Mouse (Mus musculus): ENCODE measurements around the gene Best1. TPM values are rescaled to one million over a fixed set of nuclear protein-coding genes. Genes with fewer than 3 reads are reported as not detected.

Gene Best1
- polyA plus RNA-seq, 1 experiment from 2014 or later = 1.1 TPM

GRCm38 (mm10) chr19:10000330-10000729, 1.1 kb downstream of the Best1 start:
- Histone ChIP-seq H3K4me3 (no peak overlapping the region), H3K36me3 (no peaks in the 10 kb centered on the region), H3K9ac (no peak overlapping the region), H3K27ac (no peak overlapping the region), H3K9me3 (no peaks in the 10 kb centered on the region), H3K27me3 (no peaks in the 10 kb centered on the region), H3K4me2 (no peak overlapping the region), H3K4me1 (0 out of 2 replicates have a peak, but pooled peaks cover 3% of the 10 kb centered on the region)
- ATAC-seq (ENCODE audit: borderline replicate concordance, extremely low read depth, low FRiP score, low TSS enrichment) = no peak
- 14% methylated on average over 3 of the region's 3 CpGs for WGBS

- 56% methylated on average over 13 of the region's 13 CpGs for WGBS
- Histone ChIP-seq H3K27ac (no peak overlapping the region), H3K4me3 (no peak overlapping the region), H3K4me1 (0 out of 2 replicates have a peak, but pooled peaks cover 3% of the 10 kb centered on the region), H3K27me3 (no peaks in the 10 kb centered on the region), H3K36me3 (no peaks in the 10 kb centered on the region), H3K9me3 (no peaks in the 10 kb centered on the region), H3K4me2 (no peak overlapping the region), H3K9ac (no peak overlapping the region)
- no peak for ATAC-seq (ENCODE audit: borderline replicate concordance, extremely low read depth, low FRiP score, low TSS enrichment)
Measured at GRCm38 (mm10) chr19:9998736-9999486, 2.5 kb downstream of the Best1 start.

GRCm38 (mm10) chr19:9998063-9998416, 3.4 kb downstream of the Best1 start:
- Histone ChIP-seq H3K4me3 (no peak overlapping the region), H3K27me3 (no peaks in the 10 kb centered on the region), H3K4me2 (no peak overlapping the region), H3K9me3 (no peaks in the 10 kb centered on the region), H3K4me1 (peaks cover 9% of the 10 kb centered on the region), H3K27ac (no peak overlapping the region), H3K9ac (no peak overlapping the region), H3K36me3 (no peaks in the 10 kb centered on the region)
- 56% methylated on average over 2 of the region's 2 CpGs for WGBS
- no peak for ATAC-seq (ENCODE audit: borderline replicate concordance, extremely low read depth, low FRiP score, low TSS enrichment)

GRCm38 (mm10) chr19:9997204-9998062, 4.0 kb downstream of the Best1 start:
- Histone ChIP-seq H3K27me3 (no peaks in the 10 kb centered on the region), H3K9ac (no peak overlapping the region), H3K4me1 (peaks cover 15% of the 10 kb centered on the region), H3K36me3 (no peaks in the 10 kb centered on the region), H3K9me3 (no peaks in the 10 kb centered on the region), H3K27ac (no peak overlapping the region), H3K4me3 (no peak overlapping the region), H3K4me2 (no peak overlapping the region)
- ATAC-seq (ENCODE audit: borderline replicate concordance, extremely low read depth, low FRiP score, low TSS enrichment) = no peak
- 65% methylated on average over 12 of the region's 12 CpGs for WGBS

GRCm38 (mm10) chr19:9993036-9993656, 8.3 kb downstream of the Best1 start:
- 4% methylated on average over 17 of the region's 17 CpGs for WGBS
- Histone ChIP-seq H3K4me3 (peak overlapping the region; percentile 22), H3K36me3 (no peaks in the 10 kb centered on the region), H3K27me3 (no peaks in the 10 kb centered on the region), H3K4me1 (peaks cover 15% of the 10 kb centered on the region), H3K9me3 (no peaks in the 10 kb centered on the region), H3K9ac (no peak overlapping the region; the same call in 1 of the 2 replicates), H3K27ac (no peak overlapping the region), H3K4me2 (peak overlapping the region; percentile 49)
- peak; percentile 89 for ATAC-seq (ENCODE audit: borderline replicate concordance, extremely low read depth, low FRiP score, low TSS enrichment)

- H3K4me1 ChIP-seq = peaks cover 15% of the 10 kb centered on the region
- peak overlapping the region; percentile 49 for H3K4me2 ChIP-seq
- peak overlapping the region; percentile 22 for H3K4me3 ChIP-seq
- no peaks in the 10 kb centered on the region for H3K36me3 ChIP-seq
- no peak overlapping the region for H3K9ac ChIP-seq
- H3K27me3 ChIP-seq = no peaks in the 10 kb centered on the region
- peak; percentile 25; the same call in 1 of the 2 replicates for ATAC-seq (ENCODE audit: borderline replicate concordance, extremely low read depth, low FRiP score, low TSS enrichment)
- 47% methylated on average over 26 of the region's 26 CpGs for WGBS
- no peaks in the 10 kb centered on the region for H3K9me3 ChIP-seq
- no peak overlapping the region for H3K27ac ChIP-seq
Measured at GRCm38 (mm10) chr19:9992011-9992958, 9.1 kb downstream of the Best1 start.

- 21% methylated on average over 5 of the region's 5 CpGs for WGBS
Measured at GRCm38 (mm10) chr19:9991304-9991703, 10.1 kb downstream of the Best1 start.

GRCm38 (mm10) chr19:9989884-9990256, 11.6 kb downstream of the Best1 start:
- no peak overlapping the region for H3K9ac ChIP-seq
- peaks cover 13% of the 10 kb centered on the region for H3K4me1 ChIP-seq
- no peaks in the 10 kb centered on the region for H3K27me3 ChIP-seq
- peaks cover 11% of the 10 kb centered on the region for H3K36me3 ChIP-seq
- no peak for ATAC-seq (ENCODE audit: borderline replicate concordance, extremely low read depth, low FRiP score, low TSS enrichment)
- no peak overlapping the region for H3K27ac ChIP-seq
- H3K4me2 ChIP-seq = no peak overlapping the region
- no peak overlapping the region for H3K4me3 ChIP-seq
- H3K9me3 ChIP-seq = no peaks in the 10 kb centered on the region

More at GRCm38 (mm10) chr19:9991304-9991703, 10.1 kb downstream of the Best1 start:
- H3K4me1 ChIP-seq = peaks cover 13% of the 10 kb centered on the region
- no peak overlapping the region for H3K9ac ChIP-seq
- H3K4me2 ChIP-seq = no peak overlapping the region
- no peak overlapping the region for H3K27ac ChIP-seq
- peak; percentile 24; the same call in 1 of the 2 replicates for ATAC-seq (ENCODE audit: borderline replicate concordance, extremely low read depth, low FRiP score, low TSS enrichment)
- no peaks in the 10 kb centered on the region for H3K9me3 ChIP-seq
- H3K4me3 ChIP-seq = no peak overlapping the region
- H3K36me3 ChIP-seq = no peaks in the 10 kb centered on the region
- H3K27me3 ChIP-seq = no peaks in the 10 kb centered on the region

GRCm38 (mm10) chr19:9989171-9989883, 12.1 kb downstream of the Best1 start:
- H3K27ac ChIP-seq = no peak overlapping the region
- H3K9ac ChIP-seq = no peak overlapping the region
- 67% methylated on average over 17 of the region's 17 CpGs for WGBS
- H3K4me3 ChIP-seq = no peak overlapping the region
- H3K4me1 ChIP-seq = peaks cover 13% of the 10 kb centered on the region
- no peak for ATAC-seq (ENCODE audit: borderline replicate concordance, extremely low read depth, low FRiP score, low TSS enrichment)
- no peaks in the 10 kb centered on the region for H3K27me3 ChIP-seq
- peaks cover 16% of the 10 kb centered on the region for H3K36me3 ChIP-seq
- H3K9me3 ChIP-seq = no peaks in the 10 kb centered on the region
- H3K4me2 ChIP-seq = no peak overlapping the region

GRCm38 (mm10) chr19:9987593-9987992, 13.8 kb downstream of the Best1 start:
- no peak overlapping the region for H3K4me3 ChIP-seq
- peaks cover 20% of the 10 kb centered on the region for H3K36me3 ChIP-seq
- no peak overlapping the region for H3K4me2 ChIP-seq
- H3K9me3 ChIP-seq = no peaks in the 10 kb centered on the region
- no peak overlapping the region for H3K27ac ChIP-seq
- no peaks in the 10 kb centered on the region for H3K27me3 ChIP-seq
- H3K4me1 ChIP-seq = peaks cover 12% of the 10 kb centered on the region
- H3K9ac ChIP-seq = no peak overlapping the region
- no peak for ATAC-seq (ENCODE audit: borderline replicate concordance, extremely low read depth, low FRiP score, low TSS enrichment)

GRCm38 (mm10) chr19:9987192-9987591, 14.2 kb downstream of the Best1 start:
- no peak overlapping the region for H3K27ac ChIP-seq
- no peak for ATAC-seq (ENCODE audit: borderline replicate concordance, extremely low read depth, low FRiP score, low TSS enrichment)
- no peak overlapping the region for H3K4me3 ChIP-seq
- no peak overlapping the region for H3K4me2 ChIP-seq
- H3K4me1 ChIP-seq = peaks cover 10% of the 10 kb centered on the region
- 39% methylated on average over 6 of the region's 6 CpGs for WGBS
- H3K27me3 ChIP-seq = no peaks in the 10 kb centered on the region
- no peak overlapping the region for H3K9ac ChIP-seq
- peaks cover 20% of the 10 kb centered on the region for H3K36me3 ChIP-seq
- no peaks in the 10 kb centered on the region for H3K9me3 ChIP-seq

Data from lung, embryonic 15.5 days (tissue).